Mouse (Mus musculus): Measurements from ENCODE around the gene Nktr. TPM values are rescaled to one million over a fixed set of nuclear protein-coding genes. Genes with fewer than 3 reads are reported as not detected.

The Nktr gene
- total RNA-seq (2021), result 10 to 100 TPM; 24.2 to 29.9 TPM
- long read RNA-seq, experiment 1, partial matches to known transcripts, result 0 of 3 reads
- long read RNA-seq, experiment 1, other reads (novel, unspliced or antisense), result 3 of 3 reads
- long read RNA-seq, experiment 2, full-length matches to known transcripts, result 1 of 6 reads
- long read RNA-seq, experiment 2, partial matches to known transcripts, result 2 of 6 reads
- long read RNA-seq, experiment 2, other reads (novel, unspliced or antisense), result 3 of 6 reads

GRCm38 (mm10) chr9:121718792-121719318, at the start of gene Nktr:
TSS of gene Nktr (plus strand) at chr9:121719169.
- intact Hi-C loops (cut with DNase I; ENCODE audit: low total_unique reads), result no loop called here

GRCm38 (mm10) chr9:121669348-121669791, 49.6 kb upstream of the Nktr start:
- intact Hi-C loops (cut with DNase I; ENCODE audit: low total_unique reads), result no loop called here
- peak; percentile 78 for DNase-seq

More at GRCm38 (mm10) chr9:121718792-121719318, at the start of gene Nktr:
- peak; percentile 99 for DNase-seq

- peak; percentile 40 for DNase-seq
- intact Hi-C loops (cut with DNase I; ENCODE audit: low total_unique reads), result no loop called here
Observed at GRCm38 (mm10) chr9:121671300-121671699, 47.7 kb upstream of the Nktr start.

GRCm38 (mm10) chr9:121672311-121672710, 46.7 kb upstream of the Nktr start:
- intact Hi-C loops (cut with DNase I; ENCODE audit: low total_unique reads), result no loop called here

GRCm38 (mm10) chr9:121673716-121674115, 45.3 kb upstream of the Nktr start:
- DNase-seq, result no peak
- intact Hi-C loops (cut with DNase I; ENCODE audit: low total_unique reads), result no loop called here

More at GRCm38 (mm10) chr9:121672311-121672710, 46.7 kb upstream of the Nktr start:
- DNase-seq, result peak; percentile 60

- intact Hi-C loops (cut with DNase I; ENCODE audit: low total_unique reads), result no loop called here
- no peak for DNase-seq
Observed at GRCm38 (mm10) chr9:121675011-121675410, 44.0 kb upstream of the Nktr start.

GRCm38 (mm10) chr9:121675556-121675955, 43.4 kb upstream of the Nktr start:
- intact Hi-C loops (cut with DNase I; ENCODE audit: low total_unique reads), result no loop called here
- DNase-seq, result no peak

GRCm38 (mm10) chr9:121677069-121677468, 41.9 kb upstream of the Nktr start:
- intact Hi-C loops (cut with DNase I; ENCODE audit: low total_unique reads), result no loop called here
- DNase-seq, result no peak

GRCm38 (mm10) chr9:121677476-121677875, 41.5 kb upstream of the Nktr start:
- intact Hi-C loops (cut with DNase I; ENCODE audit: low total_unique reads), result no loop called here
- DNase-seq, result no peak

GRCm38 (mm10) chr9:121679549-121679948, 39.4 kb upstream of the Nktr start:
- intact Hi-C loops (cut with DNase I; ENCODE audit: low total_unique reads), result no loop called here

GRCm38 (mm10) chr9:121681191-121681590, 37.8 kb upstream of the Nktr start:
- DNase-seq, result no peak

More at GRCm38 (mm10) chr9:121679549-121679948, 39.4 kb upstream of the Nktr start:
- DNase-seq, result peak; percentile 66

GRCm38 (mm10) chr9:121682037-121682680, 36.8 kb upstream of the Nktr start:
- DNase-seq, result no peak
- intact Hi-C loops (cut with DNase I; ENCODE audit: low total_unique reads), result loop anchor here (5.0 kb wide), 2 partner anchors 40 to 205 kb away; partner anchors contain the start of genes Lyzl4 and Vipr1

More at GRCm38 (mm10) chr9:121681191-121681590, 37.8 kb upstream of the Nktr start:
- intact Hi-C loops (cut with DNase I; ENCODE audit: low total_unique reads), result loop anchor here (5.0 kb wide), 2 partner anchors 39 to 204 kb away; partner anchors contain the start of genes Lyzl4 and Vipr1

GRCm38 (mm10) chr9:121684702-121685101, 34.3 kb upstream of the Nktr start:
- intact Hi-C loops (cut with DNase I; ENCODE audit: low total_unique reads), result loop anchor here (5.0 kb wide), 2 partner anchors 42 to 207 kb away; partner anchors contain the start of genes Lyzl4 and Vipr1
- DNase-seq, result no peak

GRCm38 (mm10) chr9:121690200-121690651, 28.7 kb upstream of the Nktr start:
- intact Hi-C loops (cut with DNase I; ENCODE audit: low total_unique reads), result no loop called here
- DNase-seq, result no peak

- intact Hi-C loops (cut with DNase I; ENCODE audit: low total_unique reads), result no loop called here
- no peak for DNase-seq
Observed at GRCm38 (mm10) chr9:121690734-121691133, 28.2 kb upstream of the Nktr start.

- intact Hi-C loops (cut with DNase I; ENCODE audit: low total_unique reads), result no loop called here
- DNase-seq, result no peak
Observed at GRCm38 (mm10) chr9:121694736-121695135, 24.2 kb upstream of the Nktr start.

- intact Hi-C loops (cut with DNase I; ENCODE audit: low total_unique reads), result no loop called here
- no peak for DNase-seq
Observed at GRCm38 (mm10) chr9:121696626-121697025, 22.3 kb upstream of the Nktr start.

- intact Hi-C loops (cut with DNase I; ENCODE audit: low total_unique reads), result no loop called here
- DNase-seq, result peak; percentile 79
Observed at GRCm38 (mm10) chr9:121697150-121698049, 21.6 kb upstream of the Nktr start.

- intact Hi-C loops (cut with DNase I; ENCODE audit: low total_unique reads), result no loop called here
- DNase-seq, result no peak
Observed at GRCm38 (mm10) chr9:121704261-121704645, 14.7 kb upstream of the Nktr start.
